Mouse (Mus musculus): Measurements from ENCODE around the gene Zfp825. TPM values are rescaled to one million over a fixed set of nuclear protein-coding genes. Genes with fewer than 3 reads are reported as not detected.
"Not testable (repeated sequence)": the region's sequence is repeated elsewhere in the genome, so short reads cannot be mapped to it uniquely, and the experiment has no call there.

Gene Zfp825
- 20.5 and 21.1 TPM in 2 replicates for polyA plus RNA-seq (2016; fragmentation: Nextera tagmentation; extraction: Ambion mirVana)

DNA sequence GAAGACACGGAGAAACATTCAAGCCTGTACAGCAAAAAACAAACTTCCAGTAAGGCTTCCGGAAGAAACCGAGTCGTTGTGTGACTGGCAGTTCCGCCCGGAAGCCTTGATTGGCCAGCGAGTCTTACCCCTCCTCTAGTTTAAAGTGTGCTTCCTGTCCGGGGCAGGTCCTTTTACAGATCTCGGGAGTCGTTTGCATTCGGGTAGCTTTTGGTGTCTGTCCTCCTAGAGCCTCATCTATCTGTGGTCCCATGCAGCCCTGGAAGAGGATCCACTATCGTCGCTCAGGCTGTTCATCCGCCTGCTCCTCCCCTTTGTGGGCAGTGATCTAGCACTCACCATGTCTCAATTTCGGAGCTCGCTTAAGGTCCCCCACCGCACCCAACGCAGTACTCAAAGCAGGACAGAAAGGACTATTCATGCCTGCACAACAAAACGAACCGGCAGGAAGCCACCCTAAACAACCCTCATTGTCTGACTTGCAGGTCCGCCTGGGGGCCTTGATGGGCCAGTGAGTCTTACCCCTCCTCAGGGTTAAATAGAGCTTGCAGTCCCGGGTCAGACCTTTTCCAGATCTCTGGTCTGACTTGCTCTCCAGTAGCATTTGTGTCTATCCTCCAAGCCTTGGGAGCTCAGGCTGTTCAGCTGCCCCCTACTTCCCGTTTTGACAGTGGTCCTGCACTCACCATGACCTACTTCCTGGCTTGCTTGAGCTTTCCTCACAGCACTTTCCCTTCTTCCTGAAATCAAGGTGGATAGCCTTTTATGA lies at the start of gene Zfp825:
Zfp825 (minus strand) TSS at position 82 of the 769 bp plus-strand sequence.
- WGBS = 1% methylated on average over 23 of the region's 23 CpGs
- Histone ChIP-seq H3K27me3 (no peaks in the 10 kb centered on the region), H3K9ac (peak within 1 kb of the TSS; percentile 65), H3K4me3 (peak within 1 kb of the TSS; percentile 45), H3K4me2 (replicated peaks) (peak within 1 kb of the TSS; percentile 81), H3K4me1 (peaks cover 5% of the 10 kb centered on the region; the same call in 1 of the 2 replicates), H3K36me3 (no peaks in the 10 kb centered on the region), H3K27ac (peak within 1 kb of the TSS; percentile 75), H3K9me3 (replicated peaks) (no peaks in the 10 kb centered on the region)
- ATAC-seq (ENCODE audit: low FRiP score) = peak; percentile 99

DNA sequence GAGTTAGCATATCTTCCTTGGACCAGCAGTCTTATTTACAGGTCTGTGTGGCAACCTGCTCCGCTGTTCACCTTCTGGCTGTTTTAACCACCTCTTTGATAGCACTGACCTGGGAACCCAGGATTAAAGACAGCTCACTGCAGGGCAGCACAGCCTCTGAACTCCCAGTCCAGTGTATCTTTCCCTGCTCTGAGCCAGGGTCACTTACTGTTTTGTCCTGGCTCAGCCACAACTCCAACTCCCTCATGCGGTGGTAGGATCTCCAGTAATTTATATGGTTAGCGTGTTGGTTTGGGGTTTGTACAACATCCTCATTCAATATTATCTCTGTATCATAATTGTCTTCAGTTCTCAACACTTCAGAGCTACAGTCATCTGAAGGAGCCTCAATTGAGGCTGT lies 41.6 kb upstream of the Zfp825 start:
- not testable (repeated sequence) for H3K4me1 ChIP-seq; H3K9me3 ChIP-seq (replicated peaks); ATAC-seq (ENCODE audit: low FRiP score); H3K36me3 ChIP-seq; H3K9ac ChIP-seq; H3K4me2 ChIP-seq (replicated peaks); H3K4me3 ChIP-seq; H3K27me3 ChIP-seq; H3K27ac ChIP-seq
- WGBS = 88% methylated on average over 3 of the region's 3 CpGs

DNA sequence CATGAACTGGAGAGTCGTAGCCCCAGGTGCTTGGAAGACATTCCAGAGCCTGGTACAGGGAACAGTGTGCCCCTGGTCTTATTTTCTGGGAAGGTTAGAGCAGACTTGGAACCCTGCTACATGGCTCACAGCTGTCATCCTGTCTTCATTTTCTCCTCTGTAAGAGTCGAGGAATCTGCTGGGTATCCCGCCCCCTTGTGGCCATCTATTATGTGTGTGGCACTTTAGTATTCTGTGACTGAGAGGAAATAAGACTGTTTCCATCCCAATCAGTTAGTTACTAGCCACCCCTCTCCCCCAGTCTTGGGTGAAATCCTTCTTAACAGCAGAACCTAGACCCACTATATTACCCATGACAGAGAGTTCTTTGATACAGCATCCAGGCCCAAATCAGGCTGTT lies 41.1 kb upstream of the Zfp825 start:
- not testable (repeated sequence) for H3K4me1 ChIP-seq; H3K9me3 ChIP-seq (replicated peaks); H3K36me3 ChIP-seq; H3K27ac ChIP-seq; H3K27me3 ChIP-seq; H3K9ac ChIP-seq; H3K4me3 ChIP-seq; H3K4me2 ChIP-seq (replicated peaks)
- 24% methylated on average over 3 of the region's 3 CpGs for WGBS
- peak; percentile 56; the same call in 1 of the 2 replicates for ATAC-seq (ENCODE audit: low FRiP score)

DNA sequence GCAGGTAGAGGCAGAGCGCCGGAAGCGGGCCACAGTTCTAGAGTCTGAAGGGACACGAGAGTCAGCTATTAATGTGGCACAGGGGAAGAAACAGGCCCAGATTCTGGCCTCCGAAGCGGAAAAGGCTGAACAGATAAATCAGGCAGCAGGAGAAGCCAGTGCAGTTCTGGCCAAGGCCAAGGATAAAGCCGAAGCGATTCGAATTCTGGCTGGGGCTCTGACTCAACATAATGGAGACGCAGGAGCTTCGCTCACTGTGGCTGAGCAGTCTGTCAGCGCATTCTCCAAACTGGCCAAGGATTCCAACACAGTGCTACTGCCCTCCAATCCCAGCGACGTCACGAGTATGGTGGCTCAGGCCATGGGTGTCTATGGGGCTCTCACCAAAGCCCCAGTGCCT lies 40.3 kb upstream of the Zfp825 start:
- Histone ChIP-seq H3K27me3 (no peaks in the 10 kb centered on the region), H3K36me3 (no peaks in the 10 kb centered on the region), H3K4me1 (no peaks in the 10 kb centered on the region), H3K9me3 (replicated peaks) (no peaks in the 10 kb centered on the region), H3K4me3 (no peak overlapping the region), H3K9ac (no peak overlapping the region), H3K4me2 (replicated peaks) (no peak overlapping the region), H3K27ac (no peak overlapping the region)
- WGBS = 93% methylated on average over 15 of the region's 15 CpGs
- ATAC-seq (ENCODE audit: low FRiP score) = no peak

DNA sequence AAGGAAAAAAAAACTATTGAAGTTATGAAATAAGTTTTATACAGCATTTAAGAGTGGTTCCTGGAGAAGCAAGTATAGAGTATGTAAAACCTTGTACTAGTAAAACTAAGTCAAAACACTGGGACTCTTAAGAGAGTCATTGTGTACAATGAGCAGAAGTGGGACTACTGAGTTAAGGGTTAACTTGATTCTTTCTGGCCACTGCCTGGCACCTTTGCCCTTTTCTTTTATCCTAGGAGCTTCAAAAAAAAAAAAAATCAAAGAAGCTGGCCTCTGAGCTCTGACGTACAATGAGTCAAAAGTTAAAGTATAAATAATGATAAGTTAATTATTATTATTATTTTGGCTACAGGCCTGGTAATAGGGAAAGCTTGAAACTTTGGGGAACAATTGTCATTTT lies 37.5 kb upstream of the Zfp825 start:
- not testable (repeated sequence) for H3K9me3 ChIP-seq (replicated peaks); ATAC-seq (ENCODE audit: low FRiP score); H3K4me2 ChIP-seq (replicated peaks); H3K4me3 ChIP-seq; H3K4me1 ChIP-seq; H3K27ac ChIP-seq; H3K36me3 ChIP-seq; H3K27me3 ChIP-seq; H3K9ac ChIP-seq
- 7% methylated on average over 1 of the region's 1 CpGs for WGBS

DNA sequence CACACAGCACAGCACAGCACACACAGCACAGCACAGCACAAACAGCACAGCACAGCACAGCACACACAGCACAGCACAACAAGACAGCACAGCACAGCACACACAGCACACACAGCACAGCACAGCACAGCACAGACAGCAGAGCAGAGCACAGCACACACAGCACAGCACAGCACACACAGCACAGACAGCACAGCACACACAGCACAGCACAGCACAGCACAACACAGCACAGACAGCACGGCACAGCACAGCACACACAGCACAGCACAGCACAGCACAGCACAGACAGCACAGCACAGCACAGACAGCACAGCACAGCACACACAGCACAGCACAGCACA lies 35.6 kb upstream of the Zfp825 start:
- H3K27me3 ChIP-seq; H3K36me3 ChIP-seq; H3K4me1 ChIP-seq; H3K9ac ChIP-seq; H3K9me3 ChIP-seq (replicated peaks); H3K4me2 ChIP-seq (replicated peaks); H3K27ac ChIP-seq; H3K4me3 ChIP-seq: not testable (repeated sequence)
- WGBS = 10% methylated on average over 1 of the region's 1 CpGs
- ATAC-seq (ENCODE audit: low FRiP score) = peak; percentile 46; the same call in 1 of the 2 replicates

DNA sequence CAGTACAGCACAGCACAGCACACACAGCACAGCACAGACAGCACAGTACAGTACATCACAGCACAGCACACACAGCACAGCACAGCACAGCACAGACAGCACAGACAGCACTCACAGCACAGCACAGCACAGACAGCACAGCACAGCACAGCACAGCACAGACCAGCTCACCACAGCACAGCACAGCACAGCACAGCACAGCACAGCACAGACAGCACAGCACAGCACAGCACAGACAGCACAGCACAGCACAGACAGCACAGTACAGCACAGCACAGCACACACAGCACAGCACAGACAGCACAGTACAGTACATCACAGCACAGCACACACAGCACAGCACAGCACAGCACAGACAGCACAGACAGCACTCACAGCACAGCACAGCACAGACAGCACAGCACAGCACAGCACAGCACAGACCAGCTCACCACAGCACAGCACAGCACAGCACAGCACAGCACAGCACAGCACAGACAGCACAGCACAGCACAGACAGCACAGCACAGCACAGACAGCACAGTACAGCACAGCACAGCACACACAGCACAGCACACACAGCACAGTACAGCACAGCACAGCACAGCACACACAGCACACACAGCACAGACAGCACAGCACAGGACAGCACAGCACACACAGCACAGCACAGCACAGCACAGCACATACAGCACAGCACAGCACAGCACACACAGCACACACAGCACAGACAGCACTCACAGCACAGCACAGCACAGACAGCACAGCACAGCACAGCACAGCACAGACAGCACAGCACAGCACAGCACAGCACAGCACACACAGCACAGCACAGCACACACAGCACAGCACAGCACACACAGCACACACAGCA lies 35.0 kb upstream of the Zfp825 start:
- not testable (repeated sequence) for H3K27me3 ChIP-seq; H3K36me3 ChIP-seq; H3K4me1 ChIP-seq; H3K9ac ChIP-seq; H3K27ac ChIP-seq; H3K4me3 ChIP-seq; H3K9me3 ChIP-seq (replicated peaks); H3K4me2 ChIP-seq (replicated peaks)
- peak; percentile 80 for ATAC-seq (ENCODE audit: low FRiP score)

DNA sequence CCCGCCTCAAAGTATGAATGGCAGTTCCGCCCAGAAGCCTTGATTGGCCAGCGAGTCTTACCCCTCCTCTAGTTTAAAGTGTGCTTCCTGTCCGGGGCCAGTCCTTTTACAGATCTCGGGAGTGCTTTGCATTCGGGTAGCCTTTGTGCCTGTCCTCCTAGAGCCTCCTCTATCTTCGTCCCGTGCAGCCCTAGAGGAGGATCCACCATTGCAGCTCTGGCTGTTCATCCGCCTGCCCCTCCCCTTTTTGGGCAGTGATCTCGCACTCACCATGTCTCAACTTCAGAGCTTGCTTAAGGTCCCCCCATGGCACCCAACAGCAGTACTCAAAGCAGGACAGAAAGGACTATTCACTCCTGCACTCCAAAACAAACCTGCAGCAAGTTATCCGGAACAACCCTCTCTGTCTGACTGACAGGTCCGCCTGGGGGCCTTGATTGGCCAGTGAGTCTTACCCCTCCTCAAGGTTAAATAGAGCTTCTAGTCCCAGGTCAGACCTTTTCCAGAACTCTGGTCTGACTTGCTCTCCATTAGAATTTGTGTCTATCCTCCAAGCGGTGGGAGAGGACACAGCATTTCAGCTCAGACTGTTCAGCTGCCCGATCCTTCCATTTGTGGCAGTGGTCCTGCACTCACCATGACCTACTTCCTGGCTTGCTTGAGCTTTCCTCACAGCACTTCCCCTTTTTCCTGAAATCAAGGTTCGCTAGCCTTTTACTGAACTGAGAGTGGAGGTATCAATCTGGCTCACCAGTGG lies 28.9 kb upstream of the Zfp825 start:
- Histone ChIP-seq H3K4me1 (peaks cover 4% of the 10 kb centered on the region; the same call in 1 of the 2 replicates), H3K9me3 (replicated peaks) (no peaks in the 10 kb centered on the region), H3K4me3 (peak overlapping the region; percentile 49), H3K27me3 (no peaks in the 10 kb centered on the region), H3K9ac (peak overlapping the region; percentile 53), H3K4me2 (replicated peaks) (peak overlapping the region; percentile 71), H3K36me3 (no peaks in the 10 kb centered on the region), H3K27ac (peak overlapping the region; percentile 81)
- WGBS = 5% methylated on average over 15 of the region's 15 CpGs
- ATAC-seq (ENCODE audit: low FRiP score) = peak; percentile 97

DNA sequence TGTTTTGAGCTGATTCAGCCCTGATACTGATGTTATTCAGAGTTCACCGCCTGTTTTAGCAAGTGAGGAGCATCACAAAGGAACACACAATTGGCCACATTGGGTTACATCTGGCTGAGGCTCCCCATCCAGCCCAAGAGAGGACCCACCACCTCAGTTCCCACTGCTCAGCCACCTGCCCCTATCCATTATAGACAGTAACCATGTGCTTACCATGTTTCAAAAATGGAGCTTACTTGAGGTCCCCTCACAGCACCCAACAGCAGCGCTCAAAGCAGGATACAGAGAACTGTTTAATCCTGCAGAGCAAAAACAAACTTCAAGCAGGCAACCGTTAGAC lies 28.3 kb upstream of the Zfp825 start:
- not testable (repeated sequence) for H3K27ac ChIP-seq; H3K4me1 ChIP-seq; ATAC-seq (ENCODE audit: low FRiP score); H3K27me3 ChIP-seq; H3K36me3 ChIP-seq; H3K9me3 ChIP-seq (replicated peaks)
- peak overlapping the region; percentile 49 for H3K4me3 ChIP-seq
- 3% methylated on average over 3 of the region's 3 CpGs for WGBS
- H3K9ac ChIP-seq = peak overlapping the region; percentile 53
- peak overlapping the region; percentile 71 for H3K4me2 ChIP-seq (replicated peaks)

DNA sequence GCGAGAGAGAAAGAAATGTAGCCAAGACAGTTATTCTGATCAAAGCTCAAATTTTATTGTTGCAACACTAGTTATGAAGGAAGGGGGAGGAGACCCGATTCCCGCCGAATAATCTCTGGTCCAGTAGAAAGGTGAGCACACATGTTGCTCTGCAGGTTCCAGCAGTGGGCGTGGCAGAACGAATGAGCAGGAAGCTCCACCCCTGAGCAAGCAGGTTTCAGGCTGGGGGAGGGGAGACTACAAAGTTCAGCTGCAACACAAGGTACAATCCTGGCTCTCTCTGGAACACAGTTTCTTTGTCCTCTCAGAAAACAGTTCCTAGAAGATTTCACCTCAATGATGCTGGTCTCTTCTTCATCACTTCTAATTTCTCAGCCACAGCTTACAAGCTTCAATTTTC lies 14.2 kb upstream of the Zfp825 start:
- H3K4me2 ChIP-seq (replicated peaks); ATAC-seq (ENCODE audit: low FRiP score); H3K9me3 ChIP-seq (replicated peaks); H3K27ac ChIP-seq; H3K27me3 ChIP-seq; H3K4me3 ChIP-seq; H3K9ac ChIP-seq; H3K36me3 ChIP-seq; H3K4me1 ChIP-seq: not testable (repeated sequence)
- 82% methylated on average over 6 of the region's 6 CpGs for WGBS

DNA sequence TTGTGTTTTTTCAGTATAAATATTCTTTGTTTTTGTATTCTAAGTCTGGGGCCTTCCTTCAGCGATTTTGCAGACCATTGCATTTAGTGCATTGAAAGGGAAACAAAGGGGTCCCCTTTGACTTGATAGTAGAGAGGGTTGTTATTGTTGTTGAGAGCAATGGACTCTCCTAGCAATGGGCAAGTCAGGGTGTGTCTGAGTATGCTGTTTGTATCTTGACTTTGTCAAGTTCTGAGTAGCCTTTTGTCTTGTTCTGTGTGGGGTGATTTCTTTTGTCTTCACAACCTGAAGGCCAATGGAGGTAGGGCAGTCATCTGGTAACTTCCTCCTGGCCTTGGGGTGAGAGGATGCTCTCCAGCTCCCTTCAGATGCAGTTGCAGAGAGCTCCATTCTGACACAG lies 9.1 kb upstream of the Zfp825 start:
- H3K4me1 ChIP-seq; H3K4me3 ChIP-seq; H3K27me3 ChIP-seq; H3K9me3 ChIP-seq (replicated peaks); H3K4me2 ChIP-seq (replicated peaks); H3K36me3 ChIP-seq; H3K9ac ChIP-seq; H3K27ac ChIP-seq; ATAC-seq (ENCODE audit: low FRiP score): not testable (repeated sequence)
- WGBS = 75% methylated on average over 1 of the region's 1 CpGs

DNA sequence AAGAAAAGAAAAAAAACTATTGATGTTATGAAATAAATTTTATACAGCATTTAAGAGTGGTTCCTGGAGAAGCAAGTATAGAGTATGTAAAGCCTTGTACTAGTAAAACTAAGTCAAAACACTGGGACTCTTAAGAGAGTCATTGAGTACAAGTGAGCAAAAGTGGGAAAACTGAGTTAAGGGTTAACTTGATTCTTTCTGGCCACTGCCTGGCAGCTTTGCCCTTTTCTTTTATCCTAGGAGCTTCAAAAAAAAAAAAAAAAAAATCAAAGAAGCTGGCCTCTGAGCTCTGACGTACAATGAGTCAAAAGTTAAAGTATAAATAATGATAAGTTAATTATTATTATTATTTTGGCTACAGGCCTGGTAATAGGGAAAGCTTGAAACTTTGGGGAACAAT lies 5.9 kb upstream of the Zfp825 start:
- H3K27me3 ChIP-seq; H3K9ac ChIP-seq; ATAC-seq (ENCODE audit: low FRiP score); H3K9me3 ChIP-seq (replicated peaks); H3K27ac ChIP-seq; H3K4me2 ChIP-seq (replicated peaks); H3K4me1 ChIP-seq; H3K36me3 ChIP-seq; H3K4me3 ChIP-seq: not testable (repeated sequence)
- WGBS = 63% methylated on average over 1 of the region's 1 CpGs

All from hindbrain, embryonic 12.5 days (tissue).